Mouse (Mus musculus): ENCODE measurements around the gene Tcea3. TPM values are rescaled to one million over a fixed set of nuclear protein-coding genes. Genes with fewer than 3 reads are reported as not detected.

Tcea3 gene
- total RNA-seq, 2 experiments from 2014 or later, result 121 to 126 TPM

DNA sequence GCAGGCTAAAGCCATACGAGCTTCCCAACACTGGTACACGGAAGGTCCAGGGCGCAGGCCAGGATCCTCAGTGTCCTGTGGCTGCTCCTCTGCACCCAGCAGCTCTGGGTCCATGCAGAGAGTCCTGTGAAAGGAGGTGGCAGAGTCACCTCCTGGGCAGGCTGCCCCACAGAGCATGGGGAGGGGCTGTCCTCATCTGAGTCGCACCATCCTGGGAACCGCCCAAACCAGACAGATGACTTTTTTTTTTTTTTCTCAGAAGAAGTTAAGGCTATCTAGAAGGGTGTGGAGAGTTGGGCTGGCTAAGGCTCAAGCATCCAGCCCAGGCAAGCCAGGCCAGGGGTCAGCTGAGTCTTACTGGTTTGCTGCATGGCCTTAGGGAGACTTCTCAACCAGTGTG, 18.9 kb upstream of the Tcea3 start:
- peak; percentile 33 to 34 for DNase-seq
- intact Hi-C loops (cut with DNase I), result no loop called here

DNA sequence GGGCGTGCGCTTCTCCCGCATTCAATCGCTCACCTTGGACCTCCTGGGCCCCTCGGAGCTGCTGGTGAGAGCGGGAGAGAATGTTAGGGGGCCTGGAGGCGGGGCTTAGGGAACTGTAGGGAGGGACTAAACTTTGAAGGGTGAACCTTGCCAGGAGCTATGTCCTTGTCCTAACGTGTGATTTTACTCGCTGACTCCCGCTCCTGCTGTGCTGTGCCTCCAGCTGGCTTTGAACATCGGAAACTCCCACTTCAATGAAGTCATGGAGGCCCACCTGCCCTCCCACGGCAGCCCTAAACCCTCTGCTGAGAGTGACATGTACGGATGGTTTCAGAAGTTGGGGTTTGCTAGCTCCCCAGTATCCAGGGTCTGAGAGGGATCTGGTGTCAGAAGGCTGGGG, 8.9 kb upstream of the Tcea3 start:
- intact Hi-C loops (cut with DNase I), result loop anchor here (1.0 to 2.0 kb wide), 2 partner anchors 20 to 36 kb away; no protein-coding TSS in a partner anchor

DNA sequence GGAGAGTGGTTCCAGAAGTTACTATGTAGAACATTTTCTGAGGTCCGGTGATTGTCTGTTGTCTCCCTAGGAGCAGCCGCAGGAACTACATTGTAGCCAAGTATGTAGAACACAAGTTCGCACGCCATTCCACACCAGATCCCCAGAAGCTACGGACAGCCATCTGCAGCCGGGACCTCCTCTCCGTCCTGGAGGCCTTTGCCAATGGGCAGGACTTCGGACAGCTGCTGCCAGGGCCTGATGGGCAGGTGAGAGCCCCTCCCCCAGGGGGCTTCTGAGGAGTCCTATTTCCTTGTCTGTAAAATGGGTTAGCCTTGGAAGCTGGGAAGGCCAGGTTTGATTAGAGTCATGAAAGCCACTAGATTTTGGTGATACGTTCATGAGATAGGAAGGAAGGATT, 8.4 kb upstream of the Tcea3 start:
- DNase-seq, result no peak
- intact Hi-C loops (cut with DNase I), result loop anchor here (1.0 to 2.0 kb wide), 2 partner anchors 20 to 37 kb away; no protein-coding TSS in a partner anchor

More for the DNA sequence above, 8.9 kb upstream of the Tcea3 start:
- no peak for DNase-seq

DNA sequence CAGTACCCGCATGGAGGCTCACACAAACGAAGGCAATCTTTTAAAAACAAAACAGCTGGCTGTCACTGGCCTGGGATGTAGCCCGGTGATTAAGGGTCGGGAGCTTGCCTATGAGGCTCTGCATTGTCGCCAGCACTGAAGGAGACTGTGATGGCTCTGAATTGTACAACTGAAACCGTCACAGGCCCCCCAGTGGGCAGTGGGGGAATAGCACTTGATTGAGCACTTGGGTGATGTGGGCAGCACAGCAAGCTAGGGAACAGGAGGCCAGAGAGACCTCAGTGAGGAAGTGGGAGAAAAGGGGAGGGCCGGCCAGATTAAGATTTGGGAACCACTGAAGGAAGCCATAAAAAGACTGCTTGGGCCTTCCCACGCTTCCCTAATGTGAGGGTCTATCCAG, 7.9 kb upstream of the Tcea3 start:
- intact Hi-C loops (cut with DNase I), result loop anchor here (1.0 to 10.0 kb wide), 3 partner anchors 21 to 75 kb away; no protein-coding TSS in a partner anchor
- DNase-seq, result peak; percentile 83 to 88

DNA sequence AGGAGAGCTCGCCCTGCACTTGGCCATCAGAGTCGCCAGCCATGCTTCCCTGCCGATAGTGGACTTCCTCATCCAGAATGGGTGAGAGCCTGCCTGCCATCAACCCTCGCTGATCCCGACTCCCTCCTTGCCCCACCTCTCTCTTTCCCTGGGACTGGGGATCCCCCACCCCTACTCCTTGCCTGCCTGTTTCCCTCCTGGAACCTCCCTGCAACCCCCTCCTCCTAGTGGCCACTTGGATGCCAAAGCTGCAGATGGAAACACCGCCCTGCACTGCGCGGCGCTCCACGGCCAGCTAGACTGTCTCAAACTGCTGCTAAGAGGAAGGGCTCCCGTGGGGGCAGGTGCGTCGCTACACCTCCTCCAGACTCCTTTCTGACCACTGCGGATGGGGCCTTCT, 7.4 kb upstream of the Tcea3 start:
- DNase-seq, result no peak
- intact Hi-C loops (cut with DNase I), result loop anchor here (10.0 kb wide), 1 partner anchor 75 kb away; no protein-coding TSS in a partner anchor

DNA sequence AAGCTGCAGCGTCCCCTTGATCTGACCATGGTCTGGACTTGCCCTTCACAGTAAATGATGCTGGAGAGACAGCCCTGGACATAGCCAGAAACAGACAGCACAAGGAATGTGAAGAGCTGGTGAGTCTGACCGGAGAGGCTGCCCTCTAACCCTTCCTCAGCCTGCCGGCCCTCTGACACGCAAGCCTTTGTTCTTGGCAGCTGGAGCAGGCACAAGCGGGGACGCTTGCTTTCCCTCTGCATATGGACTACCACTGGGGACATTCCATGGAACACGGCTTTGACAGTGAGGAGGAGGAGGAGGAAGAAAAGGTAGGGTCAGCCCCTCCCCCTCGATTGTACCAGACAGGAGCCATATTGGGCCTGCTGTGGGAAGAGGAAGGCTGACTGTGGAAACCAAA, 6.6 kb upstream of the Tcea3 start:
- no peak for DNase-seq
- intact Hi-C loops (cut with DNase I), result loop anchor here (1.0 to 10.0 kb wide), 2 partner anchors 19 to 76 kb away; no protein-coding TSS in a partner anchor

DNA sequence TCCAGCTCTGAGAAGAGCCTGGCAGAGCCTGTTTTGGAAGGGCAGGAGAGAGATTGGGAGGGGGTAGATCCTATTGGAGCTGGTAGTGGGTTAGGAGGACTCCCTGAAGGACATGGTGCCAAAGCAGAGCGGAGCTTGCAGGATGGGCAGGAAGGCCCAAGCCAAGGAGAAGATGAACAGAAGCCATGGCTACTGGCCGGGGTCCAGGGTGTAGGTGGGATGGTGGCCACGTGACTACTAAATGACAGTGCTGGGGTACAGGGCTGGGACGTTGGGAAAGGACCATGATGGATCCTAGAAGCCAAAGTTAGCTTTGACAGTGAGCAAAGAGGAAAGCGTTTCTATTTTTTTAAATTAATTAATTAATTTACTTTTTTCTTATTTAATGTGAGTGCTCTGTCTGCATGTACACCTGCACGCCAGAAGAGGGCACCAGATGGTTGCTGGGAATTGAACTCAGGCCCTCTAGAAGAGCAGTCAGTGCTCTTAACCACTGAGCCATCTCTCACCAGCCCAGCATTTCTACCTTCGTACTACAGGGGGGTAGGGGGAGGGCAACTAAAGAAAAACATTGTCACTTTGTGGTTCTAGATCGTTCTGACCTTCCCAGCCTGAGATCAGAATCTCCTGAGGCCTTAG, 5.3 kb upstream of the Tcea3 start:
- DNase-seq, result peak in 1 of 2 experiments; percentile 35
- intact Hi-C loops (cut with DNase I), result loop anchor here (10.0 kb wide), 1 partner anchor 77 kb away; no protein-coding TSS in a partner anchor

DNA sequence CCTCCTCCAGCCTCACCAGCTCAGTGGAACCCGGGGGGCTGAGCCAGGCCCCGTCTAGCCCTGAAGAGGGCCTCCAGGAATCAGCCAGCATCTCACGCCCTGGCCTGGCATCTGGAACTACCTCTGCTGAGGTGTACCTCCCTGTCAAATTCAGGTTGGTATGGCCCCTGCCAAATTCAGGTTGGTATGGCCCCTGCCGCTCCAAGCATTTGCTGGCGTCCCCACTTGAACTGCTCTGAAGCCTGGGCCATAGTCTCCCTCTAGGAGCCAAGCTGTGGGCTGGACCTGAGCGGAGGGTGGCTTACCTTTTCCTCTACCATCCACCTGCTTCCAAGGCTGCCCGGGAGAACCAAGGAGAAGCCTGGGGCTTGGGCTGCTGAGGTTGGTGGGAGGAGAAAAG, 4.8 kb upstream of the Tcea3 start:
- intact Hi-C loops (cut with DNase I), result loop anchor here (10.0 kb wide), 1 partner anchor 78 kb away; no protein-coding TSS in a partner anchor
- no peak for DNase-seq

DNA sequence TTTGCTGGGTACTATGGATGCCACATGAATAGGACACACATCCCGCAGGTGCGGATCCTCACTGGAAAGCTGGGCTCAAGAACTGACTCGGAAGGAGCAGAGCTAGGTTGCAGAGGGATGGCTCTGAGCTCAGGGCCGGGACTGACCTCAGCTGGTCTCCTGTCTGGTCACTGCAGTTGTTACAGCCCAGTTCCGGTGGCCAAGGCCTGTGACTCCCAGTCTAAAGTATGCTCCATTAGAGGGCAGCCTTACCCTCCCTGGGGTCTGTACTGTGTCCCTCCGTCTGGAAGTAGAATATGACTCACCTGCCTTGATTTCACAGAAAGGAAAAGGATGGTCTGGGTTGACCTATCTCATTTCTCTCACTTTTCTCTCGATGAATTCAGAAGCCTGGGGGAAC, 3.3 kb upstream of the Tcea3 start:
- no peak for DNase-seq
- intact Hi-C loops (cut with DNase I), result loop anchor here (10.0 kb wide), 1 partner anchor 79 kb away; no protein-coding TSS in a partner anchor

DNA sequence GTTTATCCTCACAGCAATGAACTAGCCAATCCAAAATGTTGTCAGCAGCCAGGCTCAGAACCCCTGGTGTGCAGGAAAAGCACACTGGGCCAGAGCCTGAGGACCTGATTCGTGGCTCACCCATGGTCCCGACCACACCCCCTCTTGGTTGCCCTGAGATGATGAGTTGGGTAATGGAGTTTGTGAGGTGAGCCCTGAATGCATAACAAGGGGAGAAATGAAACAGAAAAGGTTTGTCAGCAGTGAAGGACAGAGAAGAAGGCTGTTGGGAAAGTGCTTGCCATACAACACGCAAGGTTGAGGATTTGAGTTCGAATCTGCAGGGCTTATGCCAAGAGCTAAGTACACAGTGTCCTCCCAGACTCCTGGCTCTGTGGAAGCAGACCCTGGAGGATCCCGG, 1.8 kb upstream of the Tcea3 start:
- intact Hi-C loops (cut with DNase I), result loop anchor here (10.0 kb wide), 1 partner anchor 81 kb away; no protein-coding TSS in a partner anchor
- no peak for DNase-seq

DNA sequence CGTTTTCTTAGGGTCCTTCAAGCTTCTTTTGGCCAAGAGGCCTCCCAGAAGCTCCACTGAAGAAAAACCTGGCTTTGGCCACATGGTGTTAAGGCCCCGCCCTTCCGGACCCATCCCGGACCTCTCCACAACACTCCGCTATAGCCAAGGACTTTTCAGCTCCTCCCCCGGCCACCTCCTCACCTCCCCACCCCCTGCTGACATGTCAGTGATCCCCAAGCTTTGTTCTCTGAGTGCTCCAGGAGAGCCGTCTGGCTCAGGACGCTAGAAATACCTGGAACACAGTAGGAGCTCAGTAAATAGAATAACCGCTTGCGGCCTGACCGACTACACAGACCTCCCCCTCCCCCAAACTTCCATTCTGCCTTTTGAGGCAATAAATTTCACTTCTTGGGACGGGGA, 960 bp upstream of the Tcea3 start:
- intact Hi-C loops (cut with DNase I), result loop anchor here (10.0 kb wide), 1 partner anchor 82 kb away; no protein-coding TSS in a partner anchor
- peak in 1 of 2 experiments; percentile 15 for DNase-seq

DNA sequence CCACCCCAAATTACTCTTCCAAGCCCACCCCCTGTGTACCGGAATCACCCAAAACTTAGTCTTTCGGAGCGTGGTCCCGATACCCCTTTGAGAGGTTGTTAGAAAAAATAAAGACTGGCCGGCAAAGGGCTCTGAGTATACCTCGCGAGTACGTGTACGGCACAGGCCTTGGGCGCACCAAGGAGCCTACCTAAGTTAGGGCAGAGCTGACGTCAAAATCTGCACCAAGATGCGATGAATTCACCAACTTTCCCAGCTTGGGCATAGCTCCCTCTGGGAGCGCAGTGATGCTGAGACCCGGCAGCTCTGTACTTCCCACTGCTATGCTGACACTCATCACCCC, 172 bp upstream of the Tcea3 start:
- DNase-seq, result no peak
- intact Hi-C loops (cut with DNase I), result loop anchor here (10.0 kb wide), 1 partner anchor 83 kb away; no protein-coding TSS in a partner anchor

DNA sequence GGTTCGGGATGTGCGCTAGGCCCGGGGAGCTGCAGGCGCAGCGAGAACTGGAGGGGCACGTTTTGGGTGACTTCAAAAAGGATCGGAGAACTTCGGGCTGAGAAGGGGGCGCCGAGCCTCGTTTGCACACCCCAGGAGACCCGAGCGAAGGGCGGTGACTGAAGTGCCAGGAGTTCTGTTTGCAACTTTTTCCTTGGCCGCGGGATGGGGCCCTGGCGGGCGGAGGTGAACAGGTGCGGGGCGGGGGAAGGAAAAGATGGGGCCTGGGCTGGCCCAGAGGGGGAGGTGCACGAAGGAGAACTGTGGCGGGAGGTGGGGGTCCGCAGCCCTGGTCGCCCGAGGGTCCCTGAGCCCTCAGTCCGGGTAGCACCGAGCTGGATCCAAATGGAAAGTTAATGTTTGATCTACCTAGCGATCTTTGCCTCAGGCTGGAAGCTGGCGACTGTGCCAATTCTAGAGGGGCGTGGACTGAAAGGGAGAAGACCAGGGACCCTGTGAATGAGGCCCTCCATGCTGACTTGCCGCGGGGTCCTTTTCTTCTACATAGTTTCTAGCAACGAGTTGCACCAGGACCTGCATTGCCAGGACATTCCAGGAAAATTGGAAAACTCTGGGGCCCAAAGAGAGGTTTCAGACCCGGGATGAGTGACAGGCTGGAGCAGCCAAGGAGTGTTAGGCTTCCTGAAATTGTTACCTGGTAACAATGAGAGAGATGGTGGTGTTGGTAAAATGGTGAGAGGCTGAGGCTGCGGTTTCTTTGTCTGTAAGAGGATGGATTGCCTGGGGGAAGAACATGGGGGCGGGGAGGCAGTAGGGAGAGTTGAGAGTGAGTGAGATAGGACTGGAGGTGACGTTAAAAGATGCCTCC, 1.2 kb downstream of the Tcea3 start:
- DNase-seq, result no peak
- intact Hi-C loops (cut with DNase I), result loop anchor here (10.0 kb wide), 1 partner anchor 84 kb away; no protein-coding TSS in a partner anchor

DNA sequence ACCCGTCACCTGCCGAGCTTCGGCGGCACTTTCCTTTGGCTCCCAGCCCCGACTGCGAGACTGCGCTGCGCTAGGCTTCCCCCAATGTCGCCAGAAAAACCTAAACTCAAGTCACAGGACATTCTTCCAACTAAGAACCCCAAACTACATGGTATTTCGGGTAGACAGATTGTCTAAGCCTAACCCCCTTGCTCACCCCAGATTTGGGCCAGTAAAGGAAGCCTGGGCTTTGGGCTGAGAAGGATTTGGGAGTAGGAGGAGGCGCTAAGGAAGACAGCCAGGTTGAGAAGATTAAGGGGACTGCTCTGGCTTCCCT, 1.8 kb downstream of the Tcea3 start:
- intact Hi-C loops (cut with DNase I), result loop anchor here (10.0 kb wide), 1 partner anchor 84 kb away; no protein-coding TSS in a partner anchor
- DNase-seq, result no peak

DNA sequence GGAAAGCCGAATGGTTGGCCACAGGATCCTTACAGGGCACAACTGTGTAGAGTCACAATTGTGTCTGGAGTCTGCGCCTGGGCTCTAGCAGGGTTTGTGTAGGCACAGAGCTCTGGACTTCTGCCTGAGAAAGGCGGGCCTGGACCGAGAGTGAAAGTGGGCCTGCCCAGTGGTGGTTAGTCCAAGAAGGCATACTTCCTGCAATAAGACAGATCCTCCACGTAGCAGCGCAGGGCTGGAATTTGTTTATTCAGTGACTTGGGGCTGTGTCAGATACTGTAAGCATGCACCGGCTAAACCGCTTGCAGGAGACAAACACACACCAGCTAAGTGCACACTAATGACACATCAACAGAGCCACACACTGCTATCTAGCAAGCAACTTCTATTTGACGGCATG, 2.3 kb downstream of the Tcea3 start:
- intact Hi-C loops (cut with DNase I), result loop anchor here (10.0 kb wide), 1 partner anchor 85 kb away; no protein-coding TSS in a partner anchor
- peak; percentile 64 to 65 for DNase-seq

DNA sequence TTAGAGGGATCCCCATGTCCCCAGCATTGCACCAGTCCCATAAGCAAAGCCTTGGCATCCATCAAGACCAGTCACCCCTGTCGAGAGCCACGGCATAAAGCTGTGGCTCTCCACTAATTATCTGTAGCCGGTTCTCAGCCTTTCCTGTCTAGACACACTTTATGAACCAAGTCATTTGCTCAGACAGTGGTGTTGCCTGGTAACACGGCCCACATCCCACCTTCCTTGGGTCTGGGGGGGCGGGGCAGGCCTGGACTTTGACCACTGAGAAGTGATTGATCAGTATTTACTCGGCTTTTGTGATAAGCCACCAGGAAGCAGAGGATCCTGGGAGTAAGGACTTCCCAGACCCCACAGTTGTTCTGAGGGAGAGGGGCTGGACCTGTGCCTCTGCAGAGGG, 8.4 kb downstream of the Tcea3 start:
- intact Hi-C loops (cut with DNase I), result no loop called here
- DNase-seq, result no peak

DNA sequence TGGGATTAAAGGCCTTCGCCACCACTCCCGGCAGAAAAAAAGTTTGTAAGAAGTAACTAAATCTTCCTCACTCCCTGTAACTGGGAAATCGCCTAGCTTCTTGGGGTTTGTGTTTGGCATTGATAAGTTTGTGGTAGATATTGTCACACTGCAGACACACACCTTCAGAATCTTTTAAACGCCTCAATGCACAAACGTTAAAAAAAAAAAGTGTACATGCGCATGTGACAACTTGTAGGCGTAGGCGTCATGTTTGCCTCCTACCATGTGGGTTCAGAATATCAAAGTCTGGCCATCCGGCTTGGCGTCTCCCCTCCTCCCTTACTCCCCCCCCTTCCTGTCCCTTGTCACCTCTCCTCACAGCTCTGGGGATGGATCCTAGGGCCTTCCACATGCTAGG, 9.2 kb downstream of the Tcea3 start:
- DNase-seq, result no peak
- intact Hi-C loops (cut with DNase I), result no loop called here

DNA sequence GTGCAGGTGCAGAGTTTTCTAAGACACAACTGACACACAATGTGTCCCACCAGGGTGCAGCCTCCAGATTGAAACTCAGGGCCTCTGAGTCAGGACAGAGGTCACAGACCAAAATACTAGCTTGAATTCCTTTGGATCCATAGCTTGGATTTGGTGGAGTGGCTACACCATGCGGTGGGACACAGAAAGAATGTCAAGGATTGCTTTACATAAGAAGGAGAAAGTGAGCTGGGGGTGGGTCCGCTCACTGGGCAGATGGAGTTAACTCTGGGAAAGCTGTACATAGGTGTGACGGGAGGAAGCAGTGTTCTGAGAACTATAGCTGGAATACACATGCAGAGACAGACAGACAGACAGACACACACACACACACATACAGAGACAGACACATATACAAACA, 12.4 kb downstream of the Tcea3 start:
- DNase-seq, result no peak
- intact Hi-C loops (cut with DNase I), result loop anchor here (1.0 to 5.0 kb wide), 4 partner anchors 25 to 362 kb away; partner anchors contain the start of genes Lactbl1 and Zfp46

DNA sequence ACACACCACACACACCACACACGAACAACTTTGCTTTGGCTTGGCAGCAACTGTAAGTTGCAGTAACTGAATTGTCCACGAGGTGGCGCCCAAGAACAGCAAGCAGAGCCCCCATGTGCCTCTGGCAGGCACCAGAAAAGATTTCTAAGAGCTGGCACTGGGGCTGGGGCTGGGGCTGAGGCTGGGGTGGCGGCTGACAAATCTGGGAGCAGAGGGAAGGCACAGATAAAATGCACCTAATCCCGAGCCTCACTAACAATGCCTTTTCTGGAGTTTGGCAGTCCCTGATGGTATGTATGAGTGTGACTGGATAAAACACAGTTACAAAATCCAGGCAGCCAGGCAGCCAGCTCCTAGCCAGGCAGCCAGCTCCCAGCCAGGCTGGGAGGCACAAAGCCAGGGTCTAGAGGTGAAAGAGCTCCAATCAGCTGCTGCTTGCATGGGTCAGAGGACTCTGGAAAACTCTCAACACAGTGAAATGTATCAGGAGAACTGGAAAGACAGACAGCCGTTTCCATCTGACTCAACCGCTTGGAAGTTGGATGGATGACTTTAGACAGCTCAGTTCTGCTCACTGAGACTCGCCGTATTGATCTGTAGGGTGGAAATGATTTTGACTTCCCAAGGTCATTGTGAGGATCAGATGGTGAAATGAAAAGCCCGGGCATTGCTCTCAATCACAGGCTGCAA, 13.1 kb downstream of the Tcea3 start:
- intact Hi-C loops (cut with DNase I), result loop anchor here (2.0 to 5.0 kb wide), 3 partner anchors 24 to 362 kb away; partner anchors contain the start of genes Lactbl1 and Zfp46

DNA sequence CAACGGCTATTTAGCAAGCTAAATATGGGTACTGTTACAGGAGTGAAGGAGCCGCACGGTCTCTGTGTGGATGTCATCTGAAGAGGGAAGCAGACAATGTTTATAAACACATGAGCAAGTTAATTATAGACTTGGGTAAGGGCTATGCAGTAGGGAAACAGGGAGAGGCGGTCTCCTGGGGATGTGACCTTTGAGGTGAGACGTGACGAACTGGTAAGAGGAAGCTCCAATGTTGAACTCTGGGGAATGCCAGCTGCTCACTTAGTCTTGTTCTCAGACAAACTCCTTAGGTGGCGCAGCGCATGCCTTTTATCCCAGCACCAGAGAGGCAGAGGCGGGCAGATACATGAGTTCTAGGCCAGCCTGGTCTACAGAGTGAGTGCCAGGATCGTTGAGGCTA, 14.4 kb downstream of the Tcea3 start:
- intact Hi-C loops (cut with DNase I), result loop anchor here (2.0 to 5.0 kb wide), 3 partner anchors 23 to 360 kb away; partner anchors contain the start of genes Lactbl1 and Zfp46
- DNase-seq, result peak in 1 of 2 experiments; percentile 24

More for the DNA sequence above, 13.1 kb downstream of the Tcea3 start:
- peak; percentile 88 to 94 for DNase-seq
